Mouse (Mus musculus): Measurements from ENCODE around the gene Lama4.

DNA sequence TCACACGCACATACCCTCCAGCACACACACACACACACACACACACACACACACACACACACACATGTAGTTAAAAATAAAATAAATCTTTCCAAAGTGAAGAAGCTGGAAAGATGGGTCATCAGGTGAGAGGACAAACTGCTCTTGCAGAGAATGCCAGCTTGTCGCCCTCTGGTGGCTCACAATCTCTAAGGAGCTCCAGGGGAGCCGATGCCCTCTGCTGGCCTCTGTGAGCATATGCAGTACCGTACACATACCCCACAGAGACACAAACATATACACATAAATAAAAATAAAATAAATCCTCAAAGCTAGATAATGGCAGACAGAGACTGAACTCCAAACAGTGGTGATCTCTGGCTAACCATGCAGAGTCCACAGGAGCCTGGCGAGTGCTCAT lies 99.4 kb downstream of the Lama4 start:
- TF ChIP-seq POLR2A (IDR thresholded peaks at IDR 0.05; ENCODE audit: extremely low read depth, insufficient read depth, low read length): no peak
- TF ChIP-seq CTCF (IDR thresholded peaks at IDR 0.05; ENCODE audit: extremely low read depth, insufficient read depth, low read length): peak; percentile 30; the same call in 1 of the 2 replicates
